Mouse (Mus musculus) midbrain, embryonic 14.5 days (tissue): ENCODE results near the gene Efcc1. TPM values are rescaled to one million over a fixed set of nuclear protein-coding genes. Genes with fewer than 3 reads are reported as not detected.
"Not testable (repeated sequence)": the region's sequence is repeated elsewhere in the genome, so short reads cannot be mapped to it uniquely, and the experiment has no call there.

Experiments
- ATAC-seq: fragments of 200-750 bp; cut with Nextera tagmentation; 2 replicates; pipeline ENCODE4 v1.8.0; 2017; ENCODE audit warnings: moderate number of reproducible peaks, moderate library complexity; ENCODE audit not compliant: low FRiP score, low TSS enrichment
- DNase-seq: peaks from one replicate; pipeline ENCODE4 v3.0.0-alpha.2; 2015
- H3K27ac ChIP-seq: fragments of 300-500 bp; sonication (generic); replicated peaks from 2 replicates; pipeline ENCODE4 v1.5.1; 2014; ENCODE audit warnings: mild to moderate bottlenecking, low read depth, low read length, moderate library complexity
- H3K27me3 ChIP-seq: fragments of 300-500 bp; sonication (generic); 2 replicates; pipeline ENCODE4 v1.6.1; 2014; ENCODE audit warnings: low read length, control low read depth, mixed read lengths; ENCODE audit not compliant: control insufficient read depth, insufficient read depth
- H3K36me3 ChIP-seq: fragments of 300-500 bp; sonication (generic); 2 replicates; pipeline ENCODE4 v1.6.1; 2014; ENCODE audit warnings: low read length, control low read depth; ENCODE audit not compliant: control insufficient read depth, insufficient read depth
- H3K4me1 ChIP-seq: fragments of 300-500 bp; sonication (generic); 2 replicates; pipeline ENCODE4 v1.6.1; 2014; ENCODE audit warnings: mild to moderate bottlenecking, antibody characterized with exemption, low read length, control low read depth; ENCODE audit not compliant: control insufficient read depth, insufficient read depth
- H3K4me2 ChIP-seq: fragments of 300-500 bp; sonication (generic); 2 replicates; pipeline ENCODE4 v1.6.1; 2014; ENCODE audit warnings: mild to moderate bottlenecking, low read length, moderate library complexity
- H3K4me3 ChIP-seq: fragments of 300-500 bp; sonication (generic); replicated peaks from 2 replicates; pipeline ENCODE4 v1.5.1; 2014; ENCODE audit warnings: low read depth, low read length
- H3K9ac ChIP-seq: fragments of 300-500 bp; sonication (generic); replicated peaks from 2 replicates; pipeline ENCODE4 v1.6.1; 2014; ENCODE audit warnings: mild to moderate bottlenecking, low read length, moderate library complexity
- H3K9me3 ChIP-seq: fragments of 300-500 bp; sonication (generic); 2 replicates; pipeline ENCODE4 v1.6.1; 2016; ENCODE audit warnings: low read length, control low read depth, mixed read lengths; ENCODE audit not compliant: control insufficient read depth
- WGBS: fragments of 180-500 bp; shearing (Covaris S2); extraction: QIAGEN DNeasy Blood & Tissue Kit; methylation state at CpG from one replicate; pipeline ENCODE4 v1.1.7; 2014; 5-methylcytosine and 5-hydroxymethylcytosine counted together
- polyA plus RNA-seq: library from polyadenylated mRNA; unstranded; fragments of >200 nt; fragmentation: Nextera tagmentation; extraction: Ambion mirVana; gene quantifications from 2 replicates; pipeline ENCODE4 v1.2.1, GENCODE M21; 2014

The Efcc1 gene
- polyA plus RNA-seq, 1 experiment from 2014 or later = 5.0 TPM

DNA sequence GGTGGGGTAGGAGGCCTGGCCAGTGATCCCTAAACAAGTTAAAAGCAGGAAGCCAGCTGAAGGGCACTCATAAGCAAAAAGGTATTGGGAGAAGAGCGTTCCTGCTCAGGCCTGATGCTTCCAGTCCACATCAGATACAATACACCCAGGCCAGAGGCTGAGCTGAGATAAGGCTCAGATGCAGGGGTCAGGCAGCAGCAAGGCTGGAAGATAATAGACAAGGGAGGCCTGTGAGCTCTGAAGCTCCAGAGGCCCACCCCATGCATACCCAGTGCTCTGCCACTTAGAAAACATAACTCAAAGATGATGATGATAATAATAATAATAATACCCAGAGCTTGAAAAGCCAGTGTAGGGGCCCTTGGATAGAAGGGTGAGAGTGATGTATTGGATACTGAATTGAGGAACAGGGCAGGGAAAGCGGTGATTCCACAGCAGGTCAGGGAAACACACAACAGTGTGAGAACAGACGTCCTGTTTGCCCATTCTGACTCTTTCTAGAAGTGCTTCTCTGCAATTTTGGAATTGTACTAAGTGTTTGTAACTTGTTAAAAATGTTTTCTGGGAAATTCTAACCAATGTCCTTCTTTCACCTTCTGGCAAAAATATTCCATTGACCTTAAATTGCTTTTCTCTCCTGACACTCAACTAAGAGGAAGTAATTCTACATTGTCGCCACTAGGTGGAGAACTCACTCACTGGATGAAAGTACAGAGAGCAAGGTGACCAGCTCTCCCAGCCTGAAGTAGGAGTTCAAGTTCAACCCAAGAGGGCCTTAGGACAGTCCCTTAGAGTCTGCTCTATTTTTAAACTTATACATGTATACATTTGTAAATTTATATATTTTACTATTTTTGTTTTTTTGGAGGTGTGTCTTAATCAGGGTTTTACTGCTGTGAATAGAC is 33.0 kb downstream of the Efcc1 start:
- Histone ChIP-seq H3K9ac (no peak overlapping the region), H3K9me3 (no peaks in the 10 kb centered on the region), H3K4me1 (no peaks in the 10 kb centered on the region), H3K36me3 (no peaks in the 10 kb centered on the region), H3K27ac (no peak overlapping the region), H3K4me2 (no peak overlapping the region), H3K4me3 (no peak overlapping the region), H3K27me3 (no peaks in the 10 kb centered on the region)
- ATAC-seq (no peak), DNase-seq (peak; percentile 46)
- WGBS = 63% methylated on average over 4 of the region's 4 CpGs

DNA sequence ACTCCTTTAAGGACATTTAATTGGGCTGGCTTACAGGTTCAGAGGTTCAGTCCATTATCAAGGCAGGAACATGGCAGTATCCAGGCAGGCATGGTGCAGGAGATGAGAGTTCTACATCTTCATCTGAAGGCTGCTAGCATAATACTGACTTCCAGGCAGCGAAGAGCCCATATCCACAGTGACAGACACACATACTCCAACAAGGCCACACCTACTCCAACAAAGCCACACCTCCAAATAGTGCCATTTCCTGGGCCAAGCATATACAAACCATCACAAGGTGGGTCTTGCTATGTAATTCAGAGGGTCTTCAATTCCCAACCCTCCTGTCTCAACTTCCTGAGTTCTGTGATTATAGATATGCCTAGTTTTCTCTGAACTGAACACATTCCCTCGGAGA is 33.6 kb downstream of the Efcc1 start:
- not testable (repeated sequence) for H3K27me3 ChIP-seq, H3K4me3 ChIP-seq, H3K9me3 ChIP-seq, H3K36me3 ChIP-seq, ATAC-seq, H3K4me1 ChIP-seq, DNase-seq, H3K4me2 ChIP-seq, H3K9ac ChIP-seq, H3K27ac ChIP-seq
- WGBS = 97% methylated on average over 2 of the region's 2 CpGs

DNA sequence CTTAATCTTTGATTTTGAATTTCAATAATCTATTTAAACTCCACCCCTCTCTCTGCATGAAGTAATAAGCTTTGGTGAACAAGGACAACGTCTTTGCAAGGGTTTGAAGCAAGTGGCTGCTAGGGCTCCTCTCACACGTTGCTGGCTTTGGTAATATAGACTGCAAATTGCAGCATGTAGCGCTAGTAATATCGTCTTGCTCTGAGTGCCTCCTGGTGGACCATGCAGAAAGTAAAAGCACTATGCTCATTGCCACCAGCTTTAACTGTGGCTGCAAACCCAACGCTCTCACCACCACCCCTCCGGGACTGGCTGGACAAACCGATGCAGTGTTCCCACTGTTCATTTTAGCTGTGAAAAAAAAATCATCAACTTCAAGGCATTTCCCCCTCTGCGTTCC is 40.0 kb downstream of the Efcc1 start:
- no peak overlapping the region for H3K4me2 ChIP-seq
- no peak overlapping the region for H3K4me3 ChIP-seq
- H3K27me3 ChIP-seq = no peaks in the 10 kb centered on the region
- ATAC-seq = no peak
- H3K9ac ChIP-seq = no peak overlapping the region
- peak; percentile 46 for DNase-seq
- H3K36me3 ChIP-seq = no peaks in the 10 kb centered on the region
- H3K27ac ChIP-seq = no peak overlapping the region
- H3K9me3 ChIP-seq = no peaks in the 10 kb centered on the region
- WGBS = 57% methylated on average over 8 of the region's 8 CpGs
- no peaks in the 10 kb centered on the region for H3K4me1 ChIP-seq

DNA sequence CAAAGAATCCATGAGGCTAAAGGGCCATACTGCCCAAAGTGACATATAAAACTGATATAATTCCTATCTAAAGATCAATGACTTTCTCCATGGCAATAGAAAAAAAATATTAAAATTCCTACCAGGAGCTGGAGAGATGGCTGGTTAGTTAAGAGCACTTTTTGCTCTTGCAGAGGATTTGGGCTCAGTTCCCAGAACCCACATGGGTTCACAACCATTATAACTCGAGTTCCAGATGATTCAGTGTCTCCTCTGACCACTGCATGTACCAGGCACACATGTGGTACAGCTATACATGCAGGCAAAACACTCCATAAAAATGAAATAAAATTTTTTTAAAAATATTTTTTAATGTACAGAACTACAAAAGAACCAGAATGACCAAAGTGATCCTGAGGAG is 43.8 kb downstream of the Efcc1 start:
- no peaks in the 10 kb centered on the region for H3K36me3 ChIP-seq
- no peak overlapping the region for H3K4me2 ChIP-seq
- no peak overlapping the region for H3K4me3 ChIP-seq
- no peak for DNase-seq
- H3K9ac ChIP-seq = no peak overlapping the region
- 44% methylated on average over 1 of the region's 1 CpGs for WGBS
- ATAC-seq = no peak
- no peaks in the 10 kb centered on the region for H3K4me1 ChIP-seq
- H3K27ac ChIP-seq = no peak overlapping the region
- H3K9me3 ChIP-seq = no peaks in the 10 kb centered on the region
- H3K27me3 ChIP-seq = no peaks in the 10 kb centered on the region

DNA sequence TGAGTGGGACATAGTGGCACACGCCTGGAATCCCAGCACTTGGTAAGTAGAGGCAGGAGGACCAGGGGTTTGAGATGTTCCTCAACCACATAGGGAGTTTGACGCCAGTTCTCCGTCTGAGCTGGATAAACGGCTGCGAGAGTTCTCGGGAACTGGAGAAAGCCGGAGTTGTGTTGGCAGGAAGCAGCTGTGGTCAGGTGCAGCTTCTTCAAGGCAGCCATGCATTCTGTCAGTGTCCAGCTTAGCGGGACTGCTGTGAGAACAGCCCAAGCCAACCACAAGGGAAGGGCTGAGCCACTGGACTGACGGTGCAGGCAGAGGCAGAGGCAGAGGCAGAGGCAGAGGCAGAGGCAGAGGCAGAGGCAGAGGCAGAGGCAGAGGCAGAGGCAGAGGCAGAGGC is 44.2 kb downstream of the Efcc1 start:
- Histone ChIP-seq H3K4me3 (no peak overlapping the region), H3K27me3 (no peaks in the 10 kb centered on the region), H3K4me2 (no peak overlapping the region), H3K9ac (no peak overlapping the region), H3K9me3 (no peaks in the 10 kb centered on the region), H3K36me3 (no peaks in the 10 kb centered on the region), H3K27ac (no peak overlapping the region), H3K4me1 (no peaks in the 10 kb centered on the region)
- ATAC-seq (no peak), DNase-seq (no peak)
- 89% methylated on average over 9 of the region's 9 CpGs for WGBS

DNA sequence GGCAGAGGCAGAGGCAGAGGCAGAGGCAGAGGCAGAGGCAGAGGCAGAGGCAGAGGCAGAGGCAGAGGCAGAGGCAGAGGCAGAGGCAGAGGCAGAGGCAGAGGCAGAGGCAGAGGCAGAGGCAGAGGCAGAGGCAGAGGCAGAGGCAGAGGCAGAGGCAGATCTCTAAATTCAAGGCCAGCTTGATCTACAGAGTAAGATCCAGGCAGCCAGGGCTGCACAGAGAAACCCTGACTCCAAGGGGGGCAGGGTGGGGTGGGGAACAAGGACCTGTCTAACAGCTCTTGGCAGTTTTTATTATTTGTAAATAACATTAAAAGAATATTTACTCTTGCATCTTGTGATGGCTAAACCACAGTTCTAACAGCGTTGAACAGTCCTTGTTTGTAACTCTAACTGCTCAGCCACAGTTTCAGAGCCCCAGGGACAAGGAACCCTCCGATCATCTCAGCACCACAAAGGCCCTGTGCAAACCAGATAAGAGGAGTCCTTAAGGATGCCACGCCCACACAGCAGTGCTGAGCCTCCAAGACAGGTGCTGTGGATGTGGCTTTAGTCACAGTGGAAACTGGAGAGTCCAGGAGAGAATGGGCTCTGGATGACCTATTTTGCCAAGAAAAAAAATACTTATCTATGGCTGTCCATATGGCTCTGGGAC is 45.0 kb downstream of the Efcc1 start:
- H3K4me2 ChIP-seq = no peak overlapping the region
- no peak for ATAC-seq
- H3K4me1 ChIP-seq = no peaks in the 10 kb centered on the region

DNA sequence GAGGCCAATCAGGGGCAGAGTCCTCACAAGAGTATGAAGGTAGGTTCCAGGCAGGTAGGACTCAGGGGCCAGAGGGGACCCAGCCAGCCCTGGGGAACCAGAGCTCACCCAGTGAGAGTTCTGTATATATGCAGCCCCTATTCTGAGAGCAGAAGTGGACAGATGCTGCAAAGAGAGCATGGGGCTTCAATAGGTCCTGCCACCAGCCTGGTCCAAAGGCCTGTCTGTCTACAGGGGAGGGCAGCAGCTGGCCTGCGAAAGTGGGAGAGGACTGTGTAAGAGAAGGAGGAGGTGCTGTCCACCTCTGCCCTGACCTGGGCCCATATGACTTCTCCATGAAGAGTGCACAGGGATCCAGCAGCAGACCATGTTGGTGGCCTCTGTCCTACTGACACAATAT is 46.0 kb downstream of the Efcc1 start:
- Histone ChIP-seq H3K27me3 (no peaks in the 10 kb centered on the region), H3K4me3 (no peak overlapping the region), H3K9ac (no peak overlapping the region), H3K9me3 (no peaks in the 10 kb centered on the region), H3K4me1 (no peaks in the 10 kb centered on the region), H3K36me3 (no peaks in the 10 kb centered on the region), H3K4me2 (no peak overlapping the region), H3K27ac (no peak overlapping the region)
- ATAC-seq (no peak), DNase-seq (no peak)
- WGBS = 92% methylated on average over 1 of the region's 1 CpGs

More for the DNA sequence above, 45.0 kb downstream of the Efcc1 start:
- no peaks in the 10 kb centered on the region for H3K27me3 ChIP-seq
- DNase-seq = no peak
- H3K36me3 ChIP-seq = no peaks in the 10 kb centered on the region
- H3K9ac ChIP-seq = no peak overlapping the region
- H3K27ac ChIP-seq = no peak overlapping the region
- H3K4me3 ChIP-seq = no peak overlapping the region
- 77% methylated on average over 3 of the region's 3 CpGs for whole genome bisulfite sequencing
- H3K9me3 ChIP-seq = no peaks in the 10 kb centered on the region

DNA sequence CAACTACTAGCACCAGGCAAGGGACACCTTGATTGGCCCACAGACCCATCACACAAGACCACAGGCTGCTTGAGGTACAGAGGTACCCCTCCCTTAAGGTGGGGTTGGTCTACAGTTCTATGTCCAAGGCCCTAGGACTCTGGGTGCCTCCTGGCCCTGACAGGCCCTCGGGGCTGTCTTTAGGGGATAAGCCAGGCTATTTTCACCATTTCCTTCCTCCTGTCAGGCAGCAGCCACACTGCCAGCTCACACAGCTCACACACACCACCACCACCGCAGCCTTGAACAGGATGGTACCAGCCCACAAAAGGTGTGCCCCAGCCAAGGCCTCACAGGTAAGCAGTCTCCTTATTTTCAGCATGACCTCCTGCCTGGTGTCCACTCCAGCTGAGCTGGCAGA is 47.2 kb downstream of the Efcc1 start, which contains the start of gene Gp9:
Gene Gp9, plus strand, starts transcription at position 231 of the 400 bp plus-strand sequence.
- no peak for ATAC-seq
- Histone ChIP-seq H3K4me2 (no peak within 1 kb of the TSS), H3K4me3 (no peak within 1 kb of the TSS), H3K36me3 (no peaks in the 10 kb centered on the region), H3K9ac (no peak within 1 kb of the TSS), H3K27me3 (no peaks in the 10 kb centered on the region), H3K4me1 (no peaks in the 10 kb centered on the region), H3K27ac (no peak within 1 kb of the TSS), H3K9me3 (no peaks in the 10 kb centered on the region)
- WGBS = 71% methylated on average over 2 of the region's 2 CpGs
- DNase-seq = no peak
